Mouse (Mus musculus): Measurements from ENCODE around the gene Gphn. TPM values are rescaled to one million over a fixed set of nuclear protein-coding genes. Genes with fewer than 3 reads are reported as not detected.

Gene Gphn
- polyA plus RNA-seq, 1 experiment from 2014 or later, result 25.7 TPM

GRCm38 (mm10) chr12:78678101-78678806 lies 452.1 kb downstream of the Gphn start:
- no peak overlapping the region for H3K4me2 ChIP-seq (replicated peaks)
- H3K27me3 ChIP-seq (replicated peaks), result no peaks in the 10 kb centered on the region
- WGBS, result 87% methylated on average over 5 of the region's 5 CpGs
- H3K27ac ChIP-seq, result no peak overlapping the region
- no peak overlapping the region for H3K4me3 ChIP-seq
- H3K9me3 ChIP-seq, result no peaks in the 10 kb centered on the region
- H3K4me1 ChIP-seq, result no peaks in the 10 kb centered on the region
- no peaks in the 10 kb centered on the region for H3K36me3 ChIP-seq
- no peak for ATAC-seq (ENCODE audit: low FRiP score, low read depth)
- no peak overlapping the region for H3K9ac ChIP-seq

GRCm38 (mm10) chr12:78678807-78679189 lies 452.6 kb downstream of the Gphn start:
- no peak for ATAC-seq (ENCODE audit: low FRiP score, low read depth)
- WGBS, result 86% methylated on average over 2 of the region's 2 CpGs

GRCm38 (mm10) chr12:78681048-78681447 lies 454.9 kb downstream of the Gphn start:
- 93% methylated on average over 2 of the region's 2 CpGs for WGBS
- no peaks in the 10 kb centered on the region for H3K4me1 ChIP-seq
- no peak overlapping the region for H3K27ac ChIP-seq
- H3K9ac ChIP-seq, result no peak overlapping the region
- no peak overlapping the region for H3K4me3 ChIP-seq
- no peak overlapping the region for H3K4me2 ChIP-seq (replicated peaks)
- H3K9me3 ChIP-seq, result no peaks in the 10 kb centered on the region
- H3K27me3 ChIP-seq (replicated peaks), result no peaks in the 10 kb centered on the region
- H3K36me3 ChIP-seq, result no peaks in the 10 kb centered on the region
- no peak for ATAC-seq (ENCODE audit: low FRiP score, low read depth)

More at GRCm38 (mm10) chr12:78678807-78679189, 452.6 kb downstream of the Gphn start:
- Histone ChIP-seq H3K4me1 (no peaks in the 10 kb centered on the region), H3K27me3 (replicated peaks) (no peaks in the 10 kb centered on the region), H3K4me3 (no peak overlapping the region), H3K27ac (no peak overlapping the region), H3K9me3 (no peaks in the 10 kb centered on the region), H3K36me3 (no peaks in the 10 kb centered on the region), H3K9ac (no peak overlapping the region), H3K4me2 (replicated peaks) (no peak overlapping the region)

- Histone ChIP-seq H3K4me2 (replicated peaks) (no peak overlapping the region), H3K4me3 (no peak overlapping the region), H3K9me3 (no peaks in the 10 kb centered on the region), H3K27me3 (replicated peaks) (no peaks in the 10 kb centered on the region), H3K27ac (no peak overlapping the region), H3K9ac (no peak overlapping the region), H3K4me1 (no peaks in the 10 kb centered on the region), H3K36me3 (no peaks in the 10 kb centered on the region)
- ATAC-seq (ENCODE audit: low FRiP score, low read depth), result no peak
- 83% methylated on average over 4 of the region's 4 CpGs for WGBS
These were observed 456.1 kb downstream of the Gphn start for GRCm38 (mm10) chr12:78682279-78682678.

- Histone ChIP-seq H3K27ac (no peak overlapping the region), H3K27me3 (replicated peaks) (no peaks in the 10 kb centered on the region), H3K4me2 (replicated peaks) (no peak overlapping the region), H3K9me3 (no peaks in the 10 kb centered on the region), H3K36me3 (no peaks in the 10 kb centered on the region), H3K4me1 (no peaks in the 10 kb centered on the region), H3K9ac (no peak overlapping the region), H3K4me3 (no peak overlapping the region)
- WGBS, result 77% methylated on average over 1 of the region's 1 CpGs
- no peak for ATAC-seq (ENCODE audit: low FRiP score, low read depth)
These were observed 459.6 kb downstream of the Gphn start for GRCm38 (mm10) chr12:78685669-78686215.

- H3K36me3 ChIP-seq, result no peaks in the 10 kb centered on the region
- H3K4me1 ChIP-seq, result no peaks in the 10 kb centered on the region
- no peak overlapping the region for H3K4me2 ChIP-seq (replicated peaks)
- H3K27me3 ChIP-seq (replicated peaks), result no peaks in the 10 kb centered on the region
- H3K9ac ChIP-seq, result no peak overlapping the region
- no peak overlapping the region for H3K27ac ChIP-seq
- H3K4me3 ChIP-seq, result no peak overlapping the region
- ATAC-seq (ENCODE audit: low FRiP score, low read depth), result no peak
- H3K9me3 ChIP-seq, result no peaks in the 10 kb centered on the region
- 87% methylated on average over 5 of the region's 5 CpGs for WGBS
These were observed 462.7 kb downstream of the Gphn start for GRCm38 (mm10) chr12:78688876-78689275.

GRCm38 (mm10) chr12:78691325-78691724 lies 465.1 kb downstream of the Gphn start, which contains the start of gene Fam71d:
Gene Fam71d (plus strand): TSS chr12:78691535.
- no peaks in the 10 kb centered on the region for H3K4me1 ChIP-seq
- no peaks in the 10 kb centered on the region for H3K36me3 ChIP-seq
- no peak for ATAC-seq (ENCODE audit: low FRiP score, low read depth)
- H3K27ac ChIP-seq, result no peak within 1 kb of the TSS
- H3K9me3 ChIP-seq, result no peaks in the 10 kb centered on the region
- no peak within 1 kb of the TSS for H3K4me2 ChIP-seq (replicated peaks)
- no peaks in the 10 kb centered on the region for H3K27me3 ChIP-seq (replicated peaks)
- 76% methylated on average over 1 of the region's 1 CpGs for WGBS
- H3K4me3 ChIP-seq, result no peak within 1 kb of the TSS
- no peak within 1 kb of the TSS for H3K9ac ChIP-seq

GRCm38 (mm10) chr12:78693281-78693680 lies 467.1 kb downstream of the Gphn start:
- no peak for ATAC-seq (ENCODE audit: low FRiP score, low read depth)
- Histone ChIP-seq H3K9me3 (no peaks in the 10 kb centered on the region), H3K4me2 (replicated peaks) (no peak overlapping the region), H3K4me3 (no peak overlapping the region), H3K27ac (no peak overlapping the region), H3K4me1 (no peaks in the 10 kb centered on the region), H3K27me3 (replicated peaks) (no peaks in the 10 kb centered on the region), H3K36me3 (no peaks in the 10 kb centered on the region), H3K9ac (no peak overlapping the region)
- 94% methylated on average over 2 of the region's 2 CpGs for WGBS

GRCm38 (mm10) chr12:78717783-78718182 lies 491.6 kb downstream of the Gphn start:
- H3K4me2 ChIP-seq (replicated peaks), result no peak overlapping the region
- WGBS, result 80% methylated on average over 2 of the region's 2 CpGs
- no peaks in the 10 kb centered on the region for H3K27me3 ChIP-seq (replicated peaks)
- no peak overlapping the region for H3K4me3 ChIP-seq
- no peaks in the 10 kb centered on the region for H3K9me3 ChIP-seq
- H3K9ac ChIP-seq, result no peak overlapping the region
- ATAC-seq (ENCODE audit: low FRiP score, low read depth), result no peak
- H3K36me3 ChIP-seq, result no peaks in the 10 kb centered on the region
- H3K27ac ChIP-seq, result no peak overlapping the region
- H3K4me1 ChIP-seq, result no peaks in the 10 kb centered on the region

- H3K4me1 ChIP-seq, result no peaks in the 10 kb centered on the region
- H3K4me2 ChIP-seq (replicated peaks), result no peak overlapping the region
- no peaks in the 10 kb centered on the region for H3K27me3 ChIP-seq (replicated peaks)
- no peak overlapping the region for H3K27ac ChIP-seq
- H3K9ac ChIP-seq, result no peak overlapping the region
- H3K36me3 ChIP-seq, result no peaks in the 10 kb centered on the region
- no peaks in the 10 kb centered on the region for H3K9me3 ChIP-seq
- WGBS, result 68% methylated on average over 4 of the region's 4 CpGs
- no peak for ATAC-seq (ENCODE audit: low FRiP score, low read depth)
- no peak overlapping the region for H3K4me3 ChIP-seq
These were observed 501.5 kb downstream of the Gphn start for GRCm38 (mm10) chr12:78727723-78728122.

Other genes starting within 250 kb of the Gphn start
- not detected in 2 replicates for gene Gm6657, start 32.1 kb upstream of the Gphn start, polyA plus RNA-seq (2016; fragmentation: Nextera tagmentation; extraction: Ambion mirVana)